Mouse (Mus musculus) small intestine, adult 2 months (tissue): ENCODE data around the gene Fbxl2. TPM values are rescaled to one million over a fixed set of nuclear protein-coding genes. Genes with fewer than 3 reads are reported as not detected.

Experiments used
- H3K27ac ChIP-seq: fragments of 200-500 bp; 2 replicates; pipeline ENCODE4 v1.5.1; 2012; ENCODE audit warnings: low read depth, low read length, control low read depth, inconsistent platforms; ENCODE audit not compliant: insufficient read depth
- H3K27me3 ChIP-seq: fragments of 200-500 bp; 2 replicates; pipeline ENCODE4 v1.6.1; 2012; ENCODE audit warnings: mild to moderate bottlenecking, moderate library complexity, low read length, inconsistent platforms; ENCODE audit not compliant: control insufficient read depth, insufficient read depth
- H3K36me3 ChIP-seq: fragments of 200-500 bp; 2 replicates; pipeline ENCODE4 v1.6.1; 2012; ENCODE audit warnings: mild to moderate bottlenecking, low read length, control low read depth, inconsistent platforms; ENCODE audit not compliant: control insufficient read depth, insufficient read depth
- H3K4me1 ChIP-seq: fragments of 200-500 bp; 2 replicates; pipeline ENCODE4 v1.6.1; 2012; ENCODE audit warnings: low read length, inconsistent platforms, mixed read lengths; ENCODE audit not compliant: control insufficient read depth, insufficient read depth, insufficient read length
- H3K4me3 ChIP-seq: fragments of 200-500 bp; 2 replicates; pipeline ENCODE4 v1.5.1; 2012; ENCODE audit warnings: low read depth, mild to moderate bottlenecking, control low read depth, inconsistent platforms, low read length, moderate library complexity
- CTCF ChIP-seq: fragments of 200-500 bp; IDR thresholded peaks from 2 replicates; pipeline ENCODE4 v1.5.1; 2012; ENCODE audit warnings: low read depth, mild to moderate bottlenecking, control low read depth, inconsistent platforms, low read length, moderate library complexity, mixed read lengths; ENCODE audit not compliant: insufficient replicate concordance, insufficient read length; ENCODE audit errors: extremely low read depth
- POLR2A ChIP-seq: fragments of 200-500 bp; IDR thresholded peaks from 2 replicates; pipeline ENCODE4 v1.6.1; 2012; ENCODE audit warnings: low read depth, mild to moderate bottlenecking, control low read depth, inconsistent platforms, low read length, moderate library complexity
- WGBS: fragments of 180-500 bp; shearing (Covaris S2); methylation state at CpG from one replicate; pipeline ENCODE4 v1.1.7; 2018; 5-methylcytosine and 5-hydroxymethylcytosine counted together
- polyA plus RNA-seq: library from polyadenylated mRNA; depleted of rRNA; stranded (reverse); fragments of >200 nt; gene quantifications from 2 replicates; pipeline ENCODE4 v1.2.3, GENCODE M21; 2012

Fbxl2 gene
- polyA plus RNA-seq, 1 experiment = 1.2 TPM

DNA sequence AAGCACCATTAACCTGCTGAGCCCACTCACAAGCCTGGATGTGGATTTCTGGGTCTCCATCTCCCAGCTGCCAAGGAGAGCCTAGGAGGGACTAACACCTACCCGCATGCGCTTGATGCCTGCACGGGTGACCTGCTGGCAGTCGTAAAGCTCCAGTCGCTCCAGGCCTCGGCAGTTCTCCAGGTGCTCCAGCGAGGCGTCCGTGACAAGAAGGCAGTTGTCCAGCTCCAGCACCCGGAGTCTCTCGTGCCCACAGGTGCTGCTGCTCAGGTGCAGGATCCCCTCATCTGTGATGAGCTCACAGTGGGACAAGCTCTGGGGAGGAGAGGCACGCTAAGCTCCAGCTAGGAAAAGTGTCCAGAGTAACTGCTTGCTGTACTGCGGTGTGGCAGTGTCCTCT is 66.6 kb downstream of the Fbxl2 start:
- WGBS = 83% methylated on average over 13 of the region's 13 CpGs
- TF ChIP-seq POLR2A (no peak), CTCF (no peak)
- no peak overlapping the region for H3K27ac ChIP-seq
- peaks cover 9% of the 10 kb centered on the region for H3K4me1 ChIP-seq
- peaks cover 25% of the 10 kb centered on the region for H3K36me3 ChIP-seq
- H3K4me3 ChIP-seq = no peak overlapping the region
- H3K27me3 ChIP-seq = no peaks in the 10 kb centered on the region

DNA sequence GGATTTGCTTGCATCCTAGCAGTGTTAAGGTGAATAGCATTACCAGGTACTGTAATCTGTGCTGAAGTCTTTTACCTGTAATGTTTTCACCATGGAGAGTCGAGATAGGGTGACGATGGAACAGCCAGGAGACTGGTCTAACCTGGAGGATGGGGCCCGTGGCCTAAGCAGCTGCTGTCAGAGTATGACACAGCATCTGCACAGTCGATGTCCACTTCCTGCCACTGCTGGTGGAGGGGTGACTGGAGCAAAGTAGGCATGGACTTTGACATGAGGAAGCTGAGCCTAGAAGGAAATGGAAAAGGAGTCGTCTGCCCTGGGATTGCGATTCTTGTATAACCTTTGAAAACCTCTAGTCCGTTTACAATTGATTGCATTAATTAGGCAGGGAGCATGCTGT is 67.3 kb downstream of the Fbxl2 start:
- no peak for TF ChIP-seq CTCF
- TF ChIP-seq POLR2A = no peak
- H3K27me3 ChIP-seq = no peaks in the 10 kb centered on the region
- H3K36me3 ChIP-seq = peaks cover 31% of the 10 kb centered on the region
- peaks cover 5% of the 10 kb centered on the region for H3K4me1 ChIP-seq
- no peak overlapping the region for H3K4me3 ChIP-seq
- peak overlapping the region; percentile 44; the same call in 1 of the 2 replicates for H3K27ac ChIP-seq
- WGBS = 22% methylated on average over 7 of the region's 7 CpGs

DNA sequence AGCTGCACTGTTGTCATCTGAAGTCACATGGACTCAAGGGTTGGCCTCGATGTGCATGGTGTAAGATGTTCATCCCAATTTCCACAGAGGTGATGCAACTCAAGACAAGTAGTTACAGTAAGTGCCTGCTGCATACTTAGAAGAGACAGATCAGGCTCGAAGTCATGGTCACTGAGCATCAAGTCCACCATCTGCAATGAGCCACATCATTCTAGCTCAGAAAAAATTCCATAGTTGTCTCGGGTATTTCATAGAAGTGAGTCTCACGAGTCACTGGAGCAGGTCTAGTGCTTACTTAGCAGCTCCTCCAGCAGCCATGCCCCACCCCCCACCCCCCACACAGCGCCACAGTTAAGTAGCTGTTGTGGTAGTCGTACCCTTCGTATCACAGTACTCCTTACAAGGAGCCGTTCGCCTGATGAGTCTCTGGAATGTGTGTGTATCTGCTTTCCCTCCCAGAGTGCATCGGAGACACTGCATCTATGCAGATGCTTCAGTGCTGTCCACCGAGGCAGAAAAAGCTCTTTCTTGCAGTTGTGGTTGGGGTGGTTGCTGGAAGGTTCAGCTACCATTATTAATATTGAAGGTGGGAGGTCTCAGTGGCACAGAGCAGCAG is 68.7 kb downstream of the Fbxl2 start:
- Histone ChIP-seq H3K27ac (no peak overlapping the region), H3K27me3 (no peaks in the 10 kb centered on the region), H3K36me3 (peaks cover 38% of the 10 kb centered on the region), H3K4me1 (peaks cover 5% of the 10 kb centered on the region), H3K4me3 (no peak overlapping the region)
- WGBS = 87% methylated on average over 11 of the region's 11 CpGs
- TF ChIP-seq CTCF (no peak), POLR2A (no peak)

DNA sequence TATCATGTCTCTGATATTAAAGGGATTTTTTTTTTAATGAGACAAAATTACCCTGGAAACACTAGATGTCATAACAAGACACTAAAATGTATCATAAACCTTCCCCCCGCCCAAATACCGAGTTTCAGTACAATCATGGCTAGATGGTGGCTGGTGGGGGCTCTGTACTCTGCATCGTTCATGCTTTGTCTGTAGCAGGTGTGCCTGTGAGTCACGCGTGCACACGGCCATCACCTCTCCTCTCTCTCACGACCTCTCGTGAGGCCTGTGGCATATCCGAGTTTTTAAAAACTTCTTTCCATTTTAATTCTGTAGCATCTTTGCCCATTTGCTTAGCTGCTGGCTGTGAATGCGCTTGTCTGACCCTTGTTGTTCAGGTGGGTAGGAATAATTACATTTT is 69.7 kb downstream of the Fbxl2 start:
- no peaks in the 10 kb centered on the region for H3K27me3 ChIP-seq
- WGBS = 89% methylated on average over 10 of the region's 10 CpGs
- peaks cover 43% of the 10 kb centered on the region for H3K36me3 ChIP-seq

DNA sequence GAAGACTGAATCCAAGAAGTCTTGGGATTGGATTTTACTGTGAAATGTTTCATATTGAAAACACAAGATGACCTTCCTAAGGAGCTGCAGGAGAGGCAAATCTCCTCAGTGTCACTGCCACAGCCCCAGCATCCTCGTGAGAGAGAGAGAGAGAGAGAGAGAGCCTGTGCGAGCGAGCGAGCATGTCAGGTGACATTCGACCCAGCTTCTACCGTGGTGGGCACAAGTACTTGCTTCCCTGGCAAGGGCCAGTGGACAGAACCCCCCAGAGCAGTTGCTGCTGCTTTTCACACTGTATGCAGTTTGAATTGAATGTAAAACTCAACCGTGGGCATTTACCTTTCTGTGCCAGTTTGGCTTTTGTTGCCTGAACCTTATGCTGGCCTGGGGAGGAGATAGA is 70.5 kb downstream of the Fbxl2 start:
- H3K4me3 ChIP-seq = no peak overlapping the region
- peaks cover 5% of the 10 kb centered on the region for H3K4me1 ChIP-seq
- no peaks in the 10 kb centered on the region for H3K27me3 ChIP-seq
- H3K36me3 ChIP-seq = peaks cover 47% of the 10 kb centered on the region
- 83% methylated on average over 7 of the region's 7 CpGs for WGBS
- TF ChIP-seq CTCF (no peak), POLR2A (no peak)
- no peak overlapping the region for H3K27ac ChIP-seq

More for the DNA sequence above, 69.7 kb downstream of the Fbxl2 start:
- Histone ChIP-seq H3K27ac (no peak overlapping the region), H3K4me3 (no peak overlapping the region), H3K4me1 (peaks cover 5% of the 10 kb centered on the region)
- TF ChIP-seq POLR2A = no peak
- TF ChIP-seq CTCF = no peak

DNA sequence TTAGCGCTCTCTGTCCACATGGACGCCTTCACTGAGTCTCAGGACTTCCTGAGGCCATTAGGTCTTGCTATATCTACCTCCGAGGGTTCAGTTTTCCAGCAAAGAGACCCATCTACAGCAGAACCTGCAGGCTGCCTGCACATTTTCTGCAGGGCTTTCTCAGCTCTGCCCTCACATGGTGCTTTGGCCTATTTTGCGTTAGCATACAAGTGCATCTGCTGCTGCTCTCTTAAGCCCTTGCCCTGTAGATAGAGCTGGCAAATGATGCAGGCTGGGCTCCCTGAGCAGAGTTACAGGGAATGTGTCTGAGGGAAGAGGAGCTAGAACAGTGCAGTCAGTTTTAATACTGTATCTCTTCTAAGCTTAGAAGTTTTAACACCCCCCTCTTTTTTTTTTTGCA is 71.0 kb downstream of the Fbxl2 start:
- 98% methylated on average over 4 of the region's 4 CpGs for WGBS
- Histone ChIP-seq H3K4me1 (peaks cover 5% of the 10 kb centered on the region), H3K4me3 (no peak overlapping the region), H3K27ac (no peak overlapping the region), H3K36me3 (peaks cover 48% of the 10 kb centered on the region), H3K27me3 (no peaks in the 10 kb centered on the region)
- TF ChIP-seq POLR2A (no peak), CTCF (no peak)

DNA sequence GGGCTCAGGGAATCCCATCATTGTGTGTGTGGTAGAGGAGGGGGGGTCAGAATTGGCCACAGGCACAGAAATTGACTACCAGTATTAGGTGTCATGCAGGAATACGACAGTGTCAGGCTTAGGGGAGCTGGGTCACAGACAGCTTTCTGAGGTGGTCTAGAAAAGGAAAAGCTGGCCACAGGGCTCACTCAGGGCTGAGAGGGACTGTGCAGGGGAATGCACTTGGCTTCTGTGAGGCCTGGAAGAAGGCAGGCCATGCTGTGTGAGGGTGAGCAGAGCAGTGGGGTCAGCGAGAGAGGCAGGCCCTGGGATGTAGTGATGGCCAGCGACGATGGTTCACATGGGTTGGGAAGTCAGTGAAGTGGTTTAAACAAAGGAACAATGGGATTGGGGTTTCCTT is 72.1 kb downstream of the Fbxl2 start:
- WGBS = 89% methylated on average over 4 of the region's 4 CpGs
- no peak overlapping the region for H3K27ac ChIP-seq
- H3K4me3 ChIP-seq = no peak overlapping the region
- H3K4me1 ChIP-seq = peaks cover 3% of the 10 kb centered on the region; the same call in 1 of the 2 replicates
- H3K27me3 ChIP-seq = no peaks in the 10 kb centered on the region
- peaks cover 59% of the 10 kb centered on the region for H3K36me3 ChIP-seq
- TF ChIP-seq POLR2A (no peak), CTCF (no peak)

DNA sequence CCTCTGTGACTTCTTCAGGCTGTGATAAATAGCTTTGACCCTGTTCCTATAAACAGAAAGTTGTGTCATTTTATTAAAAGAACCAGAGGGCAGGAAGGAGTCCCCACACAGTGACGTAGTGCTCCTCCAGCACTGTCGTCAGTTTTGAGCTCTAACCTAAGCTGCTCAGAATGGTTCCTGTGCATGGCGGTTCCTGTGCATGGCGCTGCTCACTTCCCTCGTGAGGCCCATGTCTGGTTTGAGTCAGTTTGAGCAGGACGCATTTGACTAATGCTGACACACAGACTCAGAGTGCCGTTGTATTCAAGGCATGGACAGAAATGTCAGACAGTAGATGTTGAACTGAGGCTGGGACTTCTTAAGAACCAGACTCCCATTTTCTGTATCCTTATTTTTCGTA is 74.4 kb downstream of the Fbxl2 start:
- peaks cover 63% of the 10 kb centered on the region for H3K36me3 ChIP-seq
- TF ChIP-seq POLR2A (no peak), CTCF (no peak)
- H3K27ac ChIP-seq = no peak overlapping the region
- no peak overlapping the region for H3K4me3 ChIP-seq
- H3K27me3 ChIP-seq = no peaks in the 10 kb centered on the region
- H3K4me1 ChIP-seq = no peaks in the 10 kb centered on the region
- 85% methylated on average over 8 of the region's 8 CpGs for WGBS
